Mouse (Mus musculus): ENCODE results near the gene Pdk2. TPM values are rescaled to one million over a fixed set of nuclear protein-coding genes. Genes with fewer than 3 reads are reported as not detected.

The Pdk2 gene
- polyA plus RNA-seq, 1 experiment from 2014 or later = 15.5 TPM

DNA sequence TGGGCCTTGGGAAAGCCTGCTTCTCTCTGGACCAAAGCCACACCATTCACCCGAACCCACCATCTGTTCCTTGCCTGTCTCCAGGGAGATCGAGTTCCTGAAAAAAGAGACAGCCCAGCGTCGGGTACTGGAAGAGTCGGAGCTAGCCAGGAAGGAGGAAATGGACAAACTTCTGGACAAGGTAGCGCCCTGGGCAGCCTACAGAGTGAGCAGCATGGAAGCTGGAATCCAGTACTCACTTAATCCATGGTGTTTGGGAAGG lies 36.3 kb downstream of the Pdk2 start:
- no peaks in the 10 kb centered on the region for H3K9me3 ChIP-seq (replicated peaks; ENCODE audit: control insufficient read depth, low read length)
- H3K36me3 ChIP-seq (replicated peaks; ENCODE audit: control insufficient read depth, insufficient read depth, low read depth, low read length) = peaks cover 10% of the 10 kb centered on the region
- no peak overlapping the region for H3K27ac ChIP-seq (replicated peaks; ENCODE audit: low read depth, low read length)
- ATAC-seq (replicated peaks; ENCODE audit: insufficient number of reproducible peaks, low FRiP score, low TSS enrichment, low read depth) (no peak), DNase-seq (ENCODE audit: low spot score) (no peak)
- no peak overlapping the region for H3K4me3 ChIP-seq (ENCODE audit: low read depth, low read length)
- H3K9ac ChIP-seq (replicated peaks; ENCODE audit: low read length) = no peak overlapping the region
- no peak overlapping the region for H3K4me2 ChIP-seq (ENCODE audit: low read depth, low read length)
- H3K4me1 ChIP-seq (ENCODE audit: control insufficient read depth, insufficient read depth, low read length) = peaks cover 7% of the 10 kb centered on the region
- no peaks in the 10 kb centered on the region for H3K27me3 ChIP-seq (ENCODE audit: control insufficient read depth, insufficient read depth, low read length)
- WGBS = 65% methylated on average over 6 of the region's 6 CpGs

DNA sequence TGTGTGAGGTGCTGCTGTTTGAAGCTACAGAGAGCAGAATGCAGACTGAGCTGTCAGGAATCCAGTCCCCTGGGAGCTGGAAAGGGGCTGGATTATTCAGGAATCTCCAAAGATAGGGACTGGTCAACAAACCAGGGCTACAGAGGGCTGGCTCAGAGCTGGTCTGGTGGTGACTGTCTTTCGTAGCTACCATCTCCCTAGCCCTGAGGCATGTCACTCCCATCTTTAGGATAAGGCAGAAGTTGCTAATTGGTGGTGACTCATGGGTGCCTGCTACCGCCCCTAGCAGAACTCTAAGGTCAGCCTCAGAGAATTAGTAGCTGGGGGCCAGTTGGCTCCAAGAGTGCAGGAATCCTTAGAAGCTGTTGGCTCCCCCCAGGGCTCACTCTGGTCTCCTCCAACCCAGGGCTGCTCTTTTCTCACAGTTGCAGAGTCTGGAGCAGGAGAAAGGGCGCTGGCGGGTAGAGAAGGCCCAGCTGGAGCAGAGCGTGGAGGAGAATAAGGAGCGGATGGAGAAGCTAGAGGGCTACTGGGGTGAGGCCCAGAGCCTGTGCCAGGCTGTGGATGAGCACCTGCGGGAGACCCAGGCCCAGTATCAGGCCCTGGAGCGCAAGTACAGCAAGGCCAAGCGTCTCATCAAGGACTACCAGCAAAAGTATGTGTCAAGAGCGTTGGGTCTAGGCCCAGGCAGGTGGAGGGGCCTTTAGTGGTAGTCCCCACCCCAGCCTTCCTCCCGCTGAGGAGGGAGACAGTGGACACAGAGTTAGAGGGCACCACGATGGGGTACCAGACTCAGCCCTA lies 36.8 kb downstream of the Pdk2 start:
- no peak overlapping the region for H3K9ac ChIP-seq (replicated peaks; ENCODE audit: low read length)
- WGBS = 86% methylated on average over 12 of the region's 12 CpGs
- peaks cover 10% of the 10 kb centered on the region for H3K36me3 ChIP-seq (replicated peaks; ENCODE audit: control insufficient read depth, insufficient read depth, low read depth, low read length)

DNA sequence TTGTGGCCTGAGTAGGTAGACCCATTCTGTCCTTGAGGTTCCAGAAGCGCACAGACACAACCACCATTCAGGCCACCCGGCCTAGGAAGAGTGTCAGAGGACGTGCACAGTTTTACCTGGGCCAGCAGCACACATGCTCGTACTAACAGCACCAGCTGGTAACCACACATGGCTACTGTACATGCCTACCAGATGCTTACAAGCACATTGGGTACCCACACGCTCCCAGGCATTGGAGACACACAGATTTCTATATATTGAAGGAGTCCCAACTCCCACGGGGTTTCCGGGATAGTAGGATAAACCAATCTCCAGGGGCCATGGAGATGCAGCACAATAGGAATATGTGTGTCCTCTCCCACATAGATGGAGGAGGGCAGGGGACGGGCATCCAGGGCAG lies 38.4 kb downstream of the Pdk2 start:
- Histone ChIP-seq H3K36me3 (replicated peaks; ENCODE audit: control insufficient read depth, insufficient read depth, low read depth, low read length) (peaks cover 15% of the 10 kb centered on the region), H3K27me3 (ENCODE audit: control insufficient read depth, insufficient read depth, low read length) (no peaks in the 10 kb centered on the region), H3K27ac (replicated peaks; ENCODE audit: low read depth, low read length) (no peak overlapping the region), H3K9ac (replicated peaks; ENCODE audit: low read length) (no peak overlapping the region), H3K4me1 (ENCODE audit: control insufficient read depth, insufficient read depth, low read length) (peaks cover 5% of the 10 kb centered on the region), H3K4me2 (ENCODE audit: low read depth, low read length) (no peak overlapping the region), H3K4me3 (ENCODE audit: low read depth, low read length) (no peak overlapping the region), H3K9me3 (replicated peaks; ENCODE audit: control insufficient read depth, low read length) (no peaks in the 10 kb centered on the region)
- DNase-seq (ENCODE audit: low spot score) = no peak
- WGBS = 95% methylated on average over 8 of the region's 8 CpGs
- ATAC-seq (replicated peaks; ENCODE audit: insufficient number of reproducible peaks, low FRiP score, low TSS enrichment, low read depth) = no peak

More for the DNA sequence above, 36.8 kb downstream of the Pdk2 start:
- ATAC-seq (replicated peaks; ENCODE audit: insufficient number of reproducible peaks, low FRiP score, low TSS enrichment, low read depth) = no peak
- Histone ChIP-seq H3K4me1 (ENCODE audit: control insufficient read depth, insufficient read depth, low read length) (peaks cover 7% of the 10 kb centered on the region), H3K27me3 (ENCODE audit: control insufficient read depth, insufficient read depth, low read length) (no peaks in the 10 kb centered on the region), H3K9me3 (replicated peaks; ENCODE audit: control insufficient read depth, low read length) (no peaks in the 10 kb centered on the region), H3K27ac (replicated peaks; ENCODE audit: low read depth, low read length) (no peak overlapping the region), H3K4me3 (ENCODE audit: low read depth, low read length) (no peak overlapping the region), H3K4me2 (ENCODE audit: low read depth, low read length) (no peak overlapping the region)
- no peak for DNase-seq (ENCODE audit: low spot score)

DNA sequence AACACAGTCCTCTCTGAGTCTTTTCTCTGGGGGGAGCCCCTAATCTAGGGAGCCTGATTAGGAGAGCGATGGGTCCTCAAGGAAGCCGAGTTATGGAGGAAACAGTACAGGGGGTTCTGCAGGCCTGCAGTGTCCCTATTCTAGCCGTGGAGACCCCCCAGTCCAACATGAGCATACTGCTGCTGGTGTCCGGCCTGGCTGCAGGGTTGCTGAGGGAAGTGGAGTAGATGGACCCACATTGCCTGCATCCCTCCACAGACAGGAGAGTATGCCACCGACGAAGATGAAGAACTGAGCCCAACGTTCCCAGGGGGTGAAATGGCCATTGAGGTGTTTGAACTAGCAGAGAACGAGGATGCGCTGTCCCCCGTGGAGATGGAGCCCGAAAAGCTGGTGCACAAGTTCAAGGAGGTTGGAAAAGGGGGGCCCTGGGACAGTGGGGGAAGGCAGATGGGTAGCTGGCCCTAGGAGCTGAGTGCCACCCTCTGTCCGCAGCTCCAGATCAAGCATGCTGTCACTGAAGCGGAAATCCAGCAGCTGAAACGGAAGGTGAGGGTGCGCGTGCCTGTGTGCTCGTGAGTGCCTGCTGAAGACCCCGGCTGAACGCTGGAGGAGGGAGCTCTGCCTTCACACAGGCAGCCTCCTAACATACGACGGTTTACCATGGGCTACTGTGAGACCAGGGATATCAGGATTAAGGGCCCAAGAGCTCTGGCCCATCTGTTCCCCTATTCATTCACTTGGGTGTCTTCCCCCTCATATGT lies 39.4 kb downstream of the Pdk2 start:
- WGBS = 87% methylated on average over 21 of the region's 21 CpGs
- Histone ChIP-seq H3K4me3 (ENCODE audit: low read depth, low read length) (no peak overlapping the region), H3K4me2 (ENCODE audit: low read depth, low read length) (no peak overlapping the region), H3K27ac (replicated peaks; ENCODE audit: low read depth, low read length) (no peak overlapping the region), H3K27me3 (ENCODE audit: control insufficient read depth, insufficient read depth, low read length) (no peaks in the 10 kb centered on the region), H3K36me3 (replicated peaks; ENCODE audit: control insufficient read depth, insufficient read depth, low read depth, low read length) (peaks cover 18% of the 10 kb centered on the region), H3K9me3 (replicated peaks; ENCODE audit: control insufficient read depth, low read length) (no peaks in the 10 kb centered on the region), H3K4me1 (ENCODE audit: control insufficient read depth, insufficient read depth, low read length) (peaks cover 5% of the 10 kb centered on the region), H3K9ac (replicated peaks; ENCODE audit: low read length) (no peak overlapping the region)
- ATAC-seq (replicated peaks; ENCODE audit: insufficient number of reproducible peaks, low FRiP score, low TSS enrichment, low read depth) (no peak), DNase-seq (ENCODE audit: low spot score) (no peak)

DNA sequence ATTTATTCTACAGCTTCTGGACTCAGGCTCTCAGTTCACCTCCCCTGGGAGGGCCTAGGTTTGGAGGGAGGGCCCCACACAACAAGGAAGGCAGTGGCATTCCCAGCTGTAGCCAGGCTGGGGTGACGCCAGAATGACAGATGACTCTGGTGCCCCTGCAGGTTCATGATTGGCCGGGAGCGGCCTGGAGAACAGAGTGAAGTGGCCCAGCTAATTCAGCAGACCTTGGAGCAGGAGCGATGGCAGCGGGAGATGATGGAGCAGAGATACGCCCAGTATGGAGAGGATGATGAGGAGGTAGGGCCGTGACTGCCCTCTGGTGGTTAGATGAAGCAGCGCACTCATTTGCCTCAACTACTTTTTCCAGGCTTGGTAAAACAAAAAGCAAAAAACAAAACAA lies 40.1 kb downstream of the Pdk2 start:
- ATAC-seq (replicated peaks; ENCODE audit: insufficient number of reproducible peaks, low FRiP score, low TSS enrichment, low read depth) (peak; percentile 45), DNase-seq (ENCODE audit: low spot score) (peak; percentile 80)
- Histone ChIP-seq H3K27me3 (ENCODE audit: control insufficient read depth, insufficient read depth, low read length) (no peaks in the 10 kb centered on the region), H3K9ac (replicated peaks; ENCODE audit: low read length) (no peak overlapping the region; the same call in 1 of the 2 replicates), H3K4me2 (ENCODE audit: low read depth, low read length) (peak overlapping the region; percentile 7; the same call in 1 of the 2 replicates), H3K4me3 (ENCODE audit: low read depth, low read length) (no peak overlapping the region), H3K9me3 (replicated peaks; ENCODE audit: control insufficient read depth, low read length) (no peaks in the 10 kb centered on the region), H3K36me3 (replicated peaks; ENCODE audit: control insufficient read depth, insufficient read depth, low read depth, low read length) (peaks cover 21% of the 10 kb centered on the region), H3K27ac (replicated peaks; ENCODE audit: low read depth, low read length) (0 out of 2 replicates have a peak overlapping the region, but pooled peaks have one; percentile 13), H3K4me1 (ENCODE audit: control insufficient read depth, insufficient read depth, low read length) (peaks cover 5% of the 10 kb centered on the region)
- WGBS = 2% methylated on average over 8 of the region's 8 CpGs

DNA sequence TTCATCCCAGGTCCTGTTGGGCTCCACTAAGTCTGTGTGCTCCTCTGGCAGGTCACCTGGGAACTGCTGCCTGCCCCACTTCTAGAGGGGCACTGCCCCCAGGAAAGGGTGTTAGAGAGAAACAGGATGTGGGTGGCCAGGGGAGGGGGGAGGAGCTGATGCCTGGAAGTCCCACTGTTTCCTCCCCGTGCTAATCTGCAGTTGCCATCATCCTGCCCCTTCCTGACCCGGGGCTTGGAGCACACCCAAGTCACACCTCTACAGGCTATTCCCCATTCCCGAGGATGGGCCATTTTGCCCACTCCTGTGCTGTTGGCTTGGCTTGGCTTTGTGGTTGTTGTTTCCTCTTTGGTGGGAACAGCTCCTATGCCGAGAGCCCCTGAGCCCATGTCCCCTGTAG lies 40.6 kb downstream of the Pdk2 start:
- H3K9me3 ChIP-seq (replicated peaks; ENCODE audit: control insufficient read depth, low read length) = no peaks in the 10 kb centered on the region
- H3K36me3 ChIP-seq (replicated peaks; ENCODE audit: control insufficient read depth, insufficient read depth, low read depth, low read length) = peaks cover 21% of the 10 kb centered on the region
- no peak overlapping the region for H3K4me2 ChIP-seq (ENCODE audit: low read depth, low read length)
- H3K9ac ChIP-seq (replicated peaks; ENCODE audit: low read length) = no peak overlapping the region; the same call in 1 of the 2 replicates
- peaks cover 5% of the 10 kb centered on the region for H3K4me1 ChIP-seq (ENCODE audit: control insufficient read depth, insufficient read depth, low read length)
- ATAC-seq (replicated peaks; ENCODE audit: insufficient number of reproducible peaks, low FRiP score, low TSS enrichment, low read depth) = no peak
- no peak for DNase-seq (ENCODE audit: low spot score)
- H3K4me3 ChIP-seq (ENCODE audit: low read depth, low read length) = no peak overlapping the region
- 44% methylated on average over 4 of the region's 4 CpGs for WGBS
- 0 out of 2 replicates have a peak overlapping the region, but pooled peaks have one; percentile 13 for H3K27ac ChIP-seq (replicated peaks; ENCODE audit: low read depth, low read length)
- H3K27me3 ChIP-seq (ENCODE audit: control insufficient read depth, insufficient read depth, low read length) = no peaks in the 10 kb centered on the region

DNA sequence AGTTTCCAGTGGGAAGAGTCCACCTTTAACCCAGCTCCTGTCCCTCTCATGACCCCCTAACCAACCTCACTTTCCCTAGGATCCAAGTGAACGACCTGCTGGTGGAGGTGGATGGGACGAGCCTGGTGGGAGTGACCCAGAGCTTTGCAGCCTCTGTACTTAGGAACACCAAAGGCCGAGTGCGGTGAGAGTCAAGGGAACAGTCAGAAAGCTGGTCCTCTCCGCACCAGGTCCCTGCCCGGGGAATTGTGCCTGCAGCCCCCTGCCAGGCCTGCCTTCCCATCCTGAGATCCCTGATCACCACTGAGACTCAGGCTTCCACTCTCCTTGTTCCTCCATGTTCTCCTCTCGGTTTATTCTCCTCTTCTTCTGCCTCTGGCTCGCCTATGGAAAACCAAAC lies 41.0 kb downstream of the Pdk2 start:
- Histone ChIP-seq H3K9ac (replicated peaks; ENCODE audit: low read length) (no peak overlapping the region), H3K9me3 (replicated peaks; ENCODE audit: control insufficient read depth, low read length) (no peaks in the 10 kb centered on the region), H3K36me3 (replicated peaks; ENCODE audit: control insufficient read depth, insufficient read depth, low read depth, low read length) (peaks cover 21% of the 10 kb centered on the region), H3K4me1 (ENCODE audit: control insufficient read depth, insufficient read depth, low read length) (peaks cover 5% of the 10 kb centered on the region), H3K4me2 (ENCODE audit: low read depth, low read length) (no peak overlapping the region), H3K27ac (replicated peaks; ENCODE audit: low read depth, low read length) (no peak overlapping the region), H3K27me3 (ENCODE audit: control insufficient read depth, insufficient read depth, low read length) (no peaks in the 10 kb centered on the region), H3K4me3 (ENCODE audit: low read depth, low read length) (no peak overlapping the region)
- no peak for ATAC-seq (replicated peaks; ENCODE audit: insufficient number of reproducible peaks, low FRiP score, low TSS enrichment, low read depth)
- DNase-seq (ENCODE audit: low spot score) = no peak
- WGBS = 78% methylated on average over 8 of the region's 8 CpGs

DNA sequence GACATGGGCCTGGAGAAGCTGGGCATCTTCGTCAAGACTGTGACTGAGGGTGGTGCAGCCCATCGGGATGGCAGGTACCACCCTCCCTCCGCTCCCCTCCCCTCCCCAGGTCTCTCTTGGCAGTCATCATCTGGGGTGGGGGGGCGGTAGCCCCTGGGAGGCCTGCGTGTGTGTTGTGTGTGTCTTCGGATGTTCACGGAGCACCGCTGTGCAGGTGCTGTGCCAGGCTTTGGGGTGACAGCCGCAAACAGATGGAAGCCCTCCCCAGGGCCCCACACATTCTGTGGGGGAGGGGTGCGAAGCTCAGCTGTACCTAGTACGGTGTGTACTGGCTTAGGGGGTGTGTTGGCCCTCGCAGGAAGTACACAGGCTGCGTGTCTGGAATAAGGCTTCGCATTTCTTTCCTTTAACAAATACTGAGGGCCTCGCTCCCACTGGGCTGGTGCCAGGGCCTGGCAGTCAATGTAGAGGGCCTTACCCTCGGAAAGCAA lies 43.1 kb downstream of the Pdk2 start:
- no peak overlapping the region for H3K9ac ChIP-seq (replicated peaks; ENCODE audit: low read length)
- DNase-seq (ENCODE audit: low spot score) (no peak), ATAC-seq (replicated peaks; ENCODE audit: insufficient number of reproducible peaks, low FRiP score, low TSS enrichment, low read depth) (no peak)
- WGBS = 87% methylated on average over 16 of the region's 16 CpGs
- no peaks in the 10 kb centered on the region for H3K9me3 ChIP-seq (replicated peaks; ENCODE audit: control insufficient read depth, low read length)
- no peaks in the 10 kb centered on the region for H3K27me3 ChIP-seq (ENCODE audit: control insufficient read depth, insufficient read depth, low read length)
- H3K27ac ChIP-seq (replicated peaks; ENCODE audit: low read depth, low read length) = no peak overlapping the region
- H3K4me3 ChIP-seq (ENCODE audit: low read depth, low read length) = no peak overlapping the region
- peaks cover 18% of the 10 kb centered on the region for H3K4me1 ChIP-seq (ENCODE audit: control insufficient read depth, insufficient read depth, low read length)
- no peak overlapping the region; the same call in 1 of the 2 replicates for H3K4me2 ChIP-seq (ENCODE audit: low read depth, low read length)
- H3K36me3 ChIP-seq (replicated peaks; ENCODE audit: control insufficient read depth, insufficient read depth, low read depth, low read length) = peaks cover 21% of the 10 kb centered on the region

All from embryonic facial prominence, embryonic 11.5 days (tissue).